ENCODE assay signal across 36 mouse cellular contexts in the genomic region with DNA sequence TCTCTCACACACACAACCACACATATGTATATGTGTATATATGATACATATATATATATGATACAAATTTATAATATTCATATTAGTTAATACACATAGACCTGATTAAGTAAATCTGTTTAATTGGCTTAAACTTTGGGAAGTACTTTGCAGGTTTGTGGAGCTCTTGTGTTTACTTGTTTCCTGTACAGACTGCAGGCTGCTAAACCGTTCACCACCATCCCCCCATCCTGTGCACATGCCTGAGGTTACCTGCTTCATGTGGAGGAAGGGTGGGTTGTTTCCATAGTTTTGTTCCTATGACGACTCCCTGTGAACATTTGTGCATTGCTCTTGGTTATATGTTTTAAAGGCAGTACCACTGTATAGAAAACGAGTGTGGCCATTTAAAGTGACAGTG. TPM values are rescaled to one million over a fixed set of nuclear protein-coding genes. Genes with fewer than 3 reads are reported as not detected.
"Had no signal": no experiment of that assay in that cellular context is flagged by ENCODE, and none has a peak within 500 bp of the region (broad histone marks: within the 10 kb centered on the region; RNA-seq: fewer than 3 reads in every experiment).

No protein-coding gene starts in this region.

- ATAC-seq: forebrain, embryonic 13.5 days; forebrain, embryonic 14.5 days; forebrain, embryonic 15.5 days; forebrain, embryonic 16.5 days; forebrain, postnatal 0 days had no signal

- H3K27me3 ChIP-seq: embryonic facial prominence, embryonic 12.5 days; embryonic facial prominence, embryonic 13.5 days; embryonic facial prominence, embryonic 15.5 days; forebrain, embryonic 12.5 days; forebrain, embryonic 13.5 days; forebrain, embryonic 15.5 days had no signal

- H3K4me3 ChIP-seq: embryonic facial prominence, embryonic 10.5 days; embryonic facial prominence, embryonic 12.5 days; embryonic facial prominence, embryonic 13.5 days; embryonic facial prominence, embryonic 15.5 days; erythroblast, embryonic 14.5 days; forebrain, embryonic 10.5 days; forebrain, embryonic 12.5 days; forebrain, embryonic 13.5 days; forebrain, embryonic 15.5 days; gastrocnemius, adult 2 months had no signal

- H3K36me3 ChIP-seq: embryonic facial prominence, embryonic 10.5 days; embryonic facial prominence, embryonic 12.5 days; embryonic facial prominence, embryonic 15.5 days; forebrain, embryonic 10.5 days; forebrain, embryonic 12.5 days; forebrain, embryonic 15.5 days had no signal

- H3K4me2 ChIP-seq: embryonic facial prominence, embryonic 12.5 days; embryonic facial prominence, embryonic 13.5 days; embryonic facial prominence, embryonic 15.5 days; forebrain, embryonic 12.5 days; forebrain, embryonic 13.5 days; forebrain, embryonic 15.5 days had no signal

- DNase-seq: cerebellum, adult 18-20 months; cerebellum, adult 2 months; cerebellum, adult 8-10 months; cerebellum, adult 9-10 months; cerebellum, adult 9-11 months; cerebellum, postnatal 10 days; cerebellum, postnatal 14 days; cerebellum, postnatal 25 days; cerebellum, postnatal 36 days; embryo, embryonic 11 days; forebrain, postnatal 0 days; gastrocnemius, adult 2 months; gastrocnemius, postnatal 10 days; gastrocnemius, postnatal 14 days; gastrocnemius, postnatal 25 days; gastrocnemius, postnatal 36 days; heart, adult 18-20 months had no signal

- H3K9me3 ChIP-seq: embryonic facial prominence, embryonic 10.5 days; embryonic facial prominence, embryonic 12.5 days; embryonic facial prominence, embryonic 13.5 days; embryonic facial prominence, embryonic 15.5 days; forebrain, embryonic 10.5 days; forebrain, embryonic 12.5 days; forebrain, embryonic 13.5 days; forebrain, embryonic 15.5 days had no signal

- H3K9ac ChIP-seq: embryonic facial prominence, embryonic 12.5 days; embryonic facial prominence, embryonic 13.5 days; embryonic facial prominence, embryonic 15.5 days; forebrain, embryonic 12.5 days; forebrain, embryonic 13.5 days; forebrain, embryonic 15.5 days; forebrain, postnatal 0 days had no signal

- H3K27ac ChIP-seq: embryonic facial prominence, embryonic 10.5 days; embryonic facial prominence, embryonic 12.5 days; embryonic facial prominence, embryonic 13.5 days; embryonic facial prominence, embryonic 15.5 days; forebrain, embryonic 12.5 days; forebrain, embryonic 13.5 days; forebrain, embryonic 15.5 days; gastrocnemius, adult 2 months had no signal

RNA-seq across cellular contexts. Expression of a gene that starts 17.1 kb away (rescaled TPM):
- total RNA-seq: common myeloid progenitor, adult 5-6 weeks; forebrain, postnatal 0 days; gastrocnemius, adult 18-20 months; gastrocnemius, adult 2 months; gastrocnemius, adult 8-10 months; gastrocnemius, postnatal 10 days; gastrocnemius, postnatal 14 days; gastrocnemius, postnatal 25 days; gastrocnemius, postnatal 36 days; gastrocnemius, postnatal 4 days; granulocyte monocyte progenitor cell, adult 5-6 weeks; heart, adult 18-20 months had no signal
- polyA plus RNA-seq: cerebellum, adult 2 months; cortical plate, adult 2 months; embryonic facial prominence, embryonic 11.5 days; erythroblast, embryonic 14.5 days; forebrain, embryonic 12.5 days; forebrain, embryonic 14.5 days; forebrain, embryonic 15.5 days; forebrain, embryonic 16.5 days; forebrain, postnatal 0 days; frontal cortex, adult 2 months had no signal
